Mouse (Mus musculus) hindbrain, postnatal 0 days (tissue): ENCODE results near the gene Susd1. TPM values are rescaled to one million over a fixed set of nuclear protein-coding genes. Genes with fewer than 3 reads are reported as not detected.

ENCODE experiments used
- ATAC-seq: fragments of 200-750 bp; cut with Nextera tagmentation; 2 replicates; pipeline ENCODE4 v1.8.0; 2017; ENCODE audit warnings: mild to moderate bottlenecking, moderate TSS enrichment, moderate library complexity
- DNase-seq: peaks from one replicate; pipeline ENCODE4 v3.0.0-alpha.2; 2015; ENCODE audit warnings: low spot score
- H3K27ac ChIP-seq: fragments of 300-500 bp; sonication (generic); 2 replicates; pipeline ENCODE4 v1.5.1; 2014; ENCODE audit warnings: mild to moderate bottlenecking
- H3K27me3 ChIP-seq: fragments of 300-500 bp; sonication (generic); 2 replicates; pipeline ENCODE4 v1.6.1; 2014; ENCODE audit warnings: low read length, mixed read lengths; ENCODE audit not compliant: insufficient read depth
- H3K36me3 ChIP-seq: fragments of 300-500 bp; sonication (generic); 2 replicates; pipeline ENCODE4 v1.6.1; 2014; ENCODE audit warnings: low read length, mixed read lengths; ENCODE audit not compliant: insufficient read depth
- H3K4me1 ChIP-seq: fragments of 300-500 bp; sonication (generic); 2 replicates; pipeline ENCODE4 v1.6.1; 2014; ENCODE audit warnings: antibody characterized with exemption, low read length, mixed read lengths; ENCODE audit not compliant: insufficient read depth
- H3K4me2 ChIP-seq: fragments of 300-500 bp; sonication (generic); 2 replicates; pipeline ENCODE4 v1.6.1; 2014; ENCODE audit warnings: low read depth, mild to moderate bottlenecking, low read length, moderate library complexity, mixed read lengths
- H3K4me3 ChIP-seq: fragments of 300-500 bp; sonication (generic); 2 replicates; pipeline ENCODE4 v1.5.1; 2014; ENCODE audit warnings: low read length
- H3K9ac ChIP-seq: fragments of 300-500 bp; sonication (generic); replicated peaks from 2 replicates; pipeline ENCODE4 v1.6.1; 2014; ENCODE audit warnings: mild to moderate bottlenecking, low read length, moderate library complexity, mixed read lengths
- H3K9me3 ChIP-seq: fragments of 300-500 bp; sonication (generic); 2 replicates; pipeline ENCODE4 v1.6.1; 2016; ENCODE audit warnings: low read length, mixed read lengths
- CTCF ChIP-seq: IDR thresholded peaks from 2 replicates; pipeline ENCODE4 v1.5.1; 2016; ENCODE audit warnings: antibody characterized with exemption, control low read depth, low read depth
- WGBS: fragments of 180-500 bp; shearing (Covaris S2); extraction: QIAGEN DNeasy Blood & Tissue Kit; methylation state at CpG from one replicate; pipeline ENCODE4 v1.1.7; 2014; 5-methylcytosine and 5-hydroxymethylcytosine counted together
- polyA plus RNA-seq: library from polyadenylated mRNA; unstranded; fragments of >200 nt; fragmentation: Nextera tagmentation; extraction: Ambion mirVana; gene quantifications from 2 replicates; pipeline ENCODE4 v1.2.1, GENCODE M21; 2015
- total RNA-seq: library from RNA; depleted of rRNA; stranded (reverse); fragments of >200 nt; gene quantifications from 2 replicates; pipeline ENCODE4 v1.2.3, GENCODE M21; 2014; rRNA removed

The Susd1 gene
- total RNA-seq: 9.4 and 10.8 TPM in 2 replicates
- polyA plus RNA-seq: 2.2 and 2.7 TPM in 2 replicates

- WGBS: under 1% methylated on average over 71 of the region's 75 CpGs
- no peak for TF ChIP-seq CTCF
- Histone ChIP-seq H3K27me3 (peaks cover 10% of the 10 kb centered on the region; the same call in 1 of the 2 replicates), H3K4me3 (peak within 1 kb of the TSS; percentile 70), H3K4me2 (peak within 1 kb of the TSS; percentile 99), H3K9ac (peak within 1 kb of the TSS; percentile 68), H3K36me3 (no peaks in the 10 kb centered on the region), H3K4me1 (no peaks in the 10 kb centered on the region), H3K27ac (no peak within 1 kb of the TSS), H3K9me3 (peaks cover 3% of the 10 kb centered on the region; the same call in 1 of the 2 replicates)
- peak; percentile 59 for DNase-seq
- peak; percentile 82 for ATAC-seq
Measured at GRCm38 (mm10) chr4:59437990-59438854, at the start of gene Susd1. Gene Susd1 (minus strand): TSS chr4:59438633.

- H3K36me3 ChIP-seq: no peaks in the 10 kb centered on the region
- no peak for TF ChIP-seq CTCF
Measured at GRCm38 (mm10) chr4:59471306-59471705, 32.9 kb upstream of the Susd1 start.

GRCm38 (mm10) chr4:59465449-59465848 is 27.0 kb upstream of the Susd1 start:
- Histone ChIP-seq H3K27me3 (no peaks in the 10 kb centered on the region), H3K4me3 (no peak overlapping the region), H3K4me1 (no peaks in the 10 kb centered on the region), H3K9ac (no peak overlapping the region), H3K36me3 (no peaks in the 10 kb centered on the region), H3K4me2 (no peak overlapping the region), H3K9me3 (no peaks in the 10 kb centered on the region), H3K27ac (no peak overlapping the region)
- 76% methylated on average over 2 of the region's 2 CpGs for WGBS
- DNase-seq (no peak), ATAC-seq (no peak)
- no peak for TF ChIP-seq CTCF

More at GRCm38 (mm10) chr4:59471306-59471705, 32.9 kb upstream of the Susd1 start:
- no peak overlapping the region for H3K27ac ChIP-seq
- no peaks in the 10 kb centered on the region for H3K9me3 ChIP-seq
- no peak overlapping the region for H3K9ac ChIP-seq
- H3K4me2 ChIP-seq: no peak overlapping the region
- no peaks in the 10 kb centered on the region for H3K27me3 ChIP-seq
- DNase-seq (no peak), ATAC-seq (no peak)
- no peaks in the 10 kb centered on the region for H3K4me1 ChIP-seq
- no peak overlapping the region for H3K4me3 ChIP-seq

GRCm38 (mm10) chr4:59464661-59465060 is 26.2 kb upstream of the Susd1 start:
- Histone ChIP-seq H3K4me1 (no peaks in the 10 kb centered on the region), H3K9ac (no peak overlapping the region), H3K4me2 (no peak overlapping the region), H3K27ac (no peak overlapping the region), H3K4me3 (no peak overlapping the region), H3K9me3 (no peaks in the 10 kb centered on the region), H3K36me3 (no peaks in the 10 kb centered on the region), H3K27me3 (no peaks in the 10 kb centered on the region)
- ATAC-seq: no peak
- DNase-seq: no peak
- TF ChIP-seq CTCF: no peak
- WGBS: 81% methylated on average over 6 of the region's 6 CpGs

GRCm38 (mm10) chr4:59462494-59462893 is 24.1 kb upstream of the Susd1 start:
- H3K9ac ChIP-seq: no peak overlapping the region
- H3K27ac ChIP-seq: no peak overlapping the region
- H3K27me3 ChIP-seq: no peaks in the 10 kb centered on the region
- no peaks in the 10 kb centered on the region for H3K9me3 ChIP-seq
- H3K4me2 ChIP-seq: no peak overlapping the region
- TF ChIP-seq CTCF: no peak
- H3K4me3 ChIP-seq: no peak overlapping the region
- DNase-seq (no peak), ATAC-seq (no peak)
- no peaks in the 10 kb centered on the region for H3K36me3 ChIP-seq
- H3K4me1 ChIP-seq: no peaks in the 10 kb centered on the region
- WGBS: 77% methylated on average over 6 of the region's 6 CpGs

- Histone ChIP-seq H3K36me3 (no peaks in the 10 kb centered on the region), H3K4me2 (no peak overlapping the region), H3K27me3 (no peaks in the 10 kb centered on the region), H3K9me3 (no peaks in the 10 kb centered on the region), H3K27ac (no peak overlapping the region), H3K4me1 (no peaks in the 10 kb centered on the region), H3K9ac (no peak overlapping the region), H3K4me3 (no peak overlapping the region)
- no peak for ATAC-seq
- DNase-seq: no peak
- no peak for TF ChIP-seq CTCF
- WGBS: 74% methylated on average over 11 of the region's 11 CpGs
Measured at GRCm38 (mm10) chr4:59461116-59461727, 22.8 kb upstream of the Susd1 start.
